Mouse (Mus musculus): Measurements from ENCODE around the gene N4bp1. TPM values are rescaled to one million over a fixed set of nuclear protein-coding genes. Genes with fewer than 3 reads are reported as not detected.

Gene N4bp1
- polyA plus RNA-seq, 1 experiment = 6.7 TPM

DNA sequence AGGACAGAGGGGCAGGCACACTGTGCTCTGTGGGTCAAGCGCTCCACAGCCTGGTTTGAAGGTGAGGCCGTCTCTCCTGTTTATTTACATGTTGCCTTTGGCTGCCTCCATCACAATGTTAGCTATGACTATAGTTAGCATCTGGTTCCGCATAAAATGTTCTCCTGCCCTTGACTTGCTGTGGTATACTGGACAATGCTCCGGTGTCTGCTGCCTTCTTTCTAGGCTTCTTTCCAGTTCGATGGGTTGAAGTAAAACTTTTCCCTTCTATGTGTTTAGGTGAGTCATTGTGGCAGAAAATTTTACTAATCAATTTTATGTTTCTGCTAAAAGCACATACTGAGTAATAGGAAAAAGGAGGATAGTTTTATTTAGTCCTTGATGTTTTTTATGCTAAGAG is 37.1 kb upstream of the N4bp1 start:
- no peaks in the 10 kb centered on the region for H3K36me3 ChIP-seq (ENCODE audit: control insufficient read depth, insufficient read depth, low read length)
- no peak overlapping the region for H3K4me3 ChIP-seq (ENCODE audit: control insufficient read depth, low read depth, low read length)
- H3K4me1 ChIP-seq (ENCODE audit: control insufficient read depth, insufficient read depth, low read length) = no peaks in the 10 kb centered on the region; the same call in 1 of the 2 replicates
- no peaks in the 10 kb centered on the region for H3K27me3 ChIP-seq (ENCODE audit: control insufficient read depth, insufficient read depth, low read length)
- H3K27ac ChIP-seq (ENCODE audit: control insufficient read depth, insufficient read depth, low read depth, low read length) = no peak overlapping the region
- TF ChIP-seq POLR2A (IDR thresholded peaks at IDR 0.05; ENCODE audit: control insufficient read depth, low read depth, low read length) = no peak
- TF ChIP-seq CTCF (IDR thresholded peaks at IDR 0.05; ENCODE audit: control insufficient read depth, insufficient read depth, insufficient replicate concordance, low read depth, low read length) = no peak

DNA sequence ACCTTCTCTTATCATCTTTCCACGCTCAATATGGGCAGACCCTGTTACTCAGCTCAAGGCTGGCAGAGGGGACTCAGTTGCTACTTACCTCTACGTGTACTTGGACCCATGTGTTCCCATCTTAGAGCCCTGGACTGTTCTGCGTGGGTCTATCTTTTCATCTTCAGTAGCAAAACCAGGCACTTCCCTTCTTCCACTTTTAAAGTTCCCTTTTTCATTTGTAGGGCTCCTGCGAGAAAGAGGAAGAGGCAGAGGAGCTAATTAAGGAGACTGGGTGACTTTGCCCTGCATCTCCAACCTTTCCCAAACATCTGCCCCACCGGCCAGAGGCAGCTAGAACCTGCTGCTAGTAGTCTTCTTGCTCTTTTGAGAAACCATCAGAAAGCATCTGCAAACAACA is 35.9 kb upstream of the N4bp1 start:
- Histone ChIP-seq H3K27ac (ENCODE audit: control insufficient read depth, insufficient read depth, low read depth, low read length) (no peak overlapping the region), H3K4me1 (ENCODE audit: control insufficient read depth, insufficient read depth, low read length) (no peaks in the 10 kb centered on the region; the same call in 1 of the 2 replicates), H3K27me3 (ENCODE audit: control insufficient read depth, insufficient read depth, low read length) (no peaks in the 10 kb centered on the region), H3K4me3 (ENCODE audit: control insufficient read depth, low read depth, low read length) (no peak overlapping the region), H3K36me3 (ENCODE audit: control insufficient read depth, insufficient read depth, low read length) (no peaks in the 10 kb centered on the region)
- no peak for TF ChIP-seq CTCF (IDR thresholded peaks at IDR 0.05; ENCODE audit: control insufficient read depth, insufficient read depth, insufficient replicate concordance, low read depth, low read length)
- no peak for TF ChIP-seq POLR2A (IDR thresholded peaks at IDR 0.05; ENCODE audit: control insufficient read depth, low read depth, low read length)

DNA sequence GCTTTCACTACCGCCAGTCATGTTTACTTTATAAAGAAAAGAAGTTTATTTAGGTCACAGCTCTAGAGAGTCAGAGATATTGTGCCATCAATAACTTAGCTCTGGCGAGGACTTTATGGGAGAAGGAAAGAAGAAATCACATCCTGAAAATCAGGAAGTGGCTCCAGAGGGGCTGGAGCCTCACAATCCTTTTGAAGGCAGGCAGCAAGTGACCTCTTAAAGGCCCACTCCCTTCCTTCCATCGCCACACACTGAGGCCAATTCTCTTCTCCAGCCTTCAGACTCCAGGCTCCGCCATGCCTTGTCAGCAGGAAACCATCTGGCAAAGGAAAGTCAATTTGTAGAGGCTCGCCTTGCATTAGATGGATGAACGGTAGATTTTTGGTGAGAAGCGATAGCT is 35.4 kb upstream of the N4bp1 start:
- Histone ChIP-seq H3K27me3 (ENCODE audit: control insufficient read depth, insufficient read depth, low read length) (no peaks in the 10 kb centered on the region), H3K27ac (ENCODE audit: control insufficient read depth, insufficient read depth, low read depth, low read length) (no peak overlapping the region), H3K4me1 (ENCODE audit: control insufficient read depth, insufficient read depth, low read length) (no peaks in the 10 kb centered on the region; the same call in 1 of the 2 replicates), H3K36me3 (ENCODE audit: control insufficient read depth, insufficient read depth, low read length) (no peaks in the 10 kb centered on the region), H3K4me3 (ENCODE audit: control insufficient read depth, low read depth, low read length) (no peak overlapping the region)
- TF ChIP-seq CTCF (IDR thresholded peaks at IDR 0.05; ENCODE audit: control insufficient read depth, insufficient read depth, insufficient replicate concordance, low read depth, low read length) = no peak
- TF ChIP-seq POLR2A (IDR thresholded peaks at IDR 0.05; ENCODE audit: control insufficient read depth, low read depth, low read length) = no peak

DNA sequence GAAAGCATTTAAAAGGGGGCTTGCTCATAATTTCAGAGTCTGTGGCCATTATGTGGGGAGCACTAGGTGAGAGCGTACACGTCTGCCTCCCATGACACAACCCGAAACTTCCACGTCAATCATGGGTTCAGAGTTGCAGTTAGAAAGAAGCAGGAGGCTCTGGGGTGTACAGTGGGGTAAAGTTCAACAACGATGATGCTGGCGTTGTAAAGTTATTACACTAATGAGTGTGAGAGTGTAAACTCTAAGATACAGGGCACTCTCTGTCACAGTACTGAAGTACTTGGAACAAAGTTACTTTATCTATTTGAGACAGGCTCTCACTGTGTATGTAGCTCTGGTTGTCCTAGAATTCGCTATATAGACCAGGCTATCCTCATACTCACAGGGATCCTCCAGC is 35.0 kb upstream of the N4bp1 start:
- no peaks in the 10 kb centered on the region for H3K36me3 ChIP-seq (ENCODE audit: control insufficient read depth, insufficient read depth, low read length)
- H3K27ac ChIP-seq (ENCODE audit: control insufficient read depth, insufficient read depth, low read depth, low read length) = no peak overlapping the region
- H3K4me1 ChIP-seq (ENCODE audit: control insufficient read depth, insufficient read depth, low read length) = no peaks in the 10 kb centered on the region; the same call in 1 of the 2 replicates
- no peaks in the 10 kb centered on the region for H3K27me3 ChIP-seq (ENCODE audit: control insufficient read depth, insufficient read depth, low read length)
- H3K4me3 ChIP-seq (ENCODE audit: control insufficient read depth, low read depth, low read length) = no peak overlapping the region
- TF ChIP-seq CTCF (IDR thresholded peaks at IDR 0.05; ENCODE audit: control insufficient read depth, insufficient read depth, insufficient replicate concordance, low read depth, low read length) (no peak), POLR2A (IDR thresholded peaks at IDR 0.05; ENCODE audit: control insufficient read depth, low read depth, low read length) (no peak)

DNA sequence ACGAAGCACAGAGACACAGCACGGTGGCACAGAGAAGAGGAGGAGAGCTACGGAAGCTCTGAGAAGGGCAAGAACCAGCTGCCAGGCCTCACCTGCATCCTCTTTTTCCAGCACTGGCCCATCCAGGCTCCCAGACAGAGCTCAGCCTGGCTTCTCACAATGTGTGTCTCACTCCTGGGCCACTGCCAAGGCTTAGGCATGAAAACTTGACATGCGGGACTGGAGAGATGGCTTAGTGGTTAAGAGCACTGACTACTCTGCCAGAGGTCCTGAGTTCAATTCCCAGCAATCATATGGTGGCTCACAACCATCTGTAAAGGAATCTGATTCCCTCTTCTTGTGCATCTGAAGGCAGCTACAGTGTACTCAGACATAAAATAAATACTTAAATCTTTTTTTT is 34.2 kb upstream of the N4bp1 start:
- H3K27ac ChIP-seq (ENCODE audit: control insufficient read depth, insufficient read depth, low read depth, low read length) = no peak overlapping the region
- H3K4me1 ChIP-seq (ENCODE audit: control insufficient read depth, insufficient read depth, low read length) = no peaks in the 10 kb centered on the region; the same call in 1 of the 2 replicates
- H3K36me3 ChIP-seq (ENCODE audit: control insufficient read depth, insufficient read depth, low read length) = no peaks in the 10 kb centered on the region
- H3K4me3 ChIP-seq (ENCODE audit: control insufficient read depth, low read depth, low read length) = no peak overlapping the region
- TF ChIP-seq CTCF (IDR thresholded peaks at IDR 0.05; ENCODE audit: control insufficient read depth, insufficient read depth, insufficient replicate concordance, low read depth, low read length) (no peak), POLR2A (IDR thresholded peaks at IDR 0.05; ENCODE audit: control insufficient read depth, low read depth, low read length) (no peak)
- no peaks in the 10 kb centered on the region for H3K27me3 ChIP-seq (ENCODE audit: control insufficient read depth, insufficient read depth, low read length)

DNA sequence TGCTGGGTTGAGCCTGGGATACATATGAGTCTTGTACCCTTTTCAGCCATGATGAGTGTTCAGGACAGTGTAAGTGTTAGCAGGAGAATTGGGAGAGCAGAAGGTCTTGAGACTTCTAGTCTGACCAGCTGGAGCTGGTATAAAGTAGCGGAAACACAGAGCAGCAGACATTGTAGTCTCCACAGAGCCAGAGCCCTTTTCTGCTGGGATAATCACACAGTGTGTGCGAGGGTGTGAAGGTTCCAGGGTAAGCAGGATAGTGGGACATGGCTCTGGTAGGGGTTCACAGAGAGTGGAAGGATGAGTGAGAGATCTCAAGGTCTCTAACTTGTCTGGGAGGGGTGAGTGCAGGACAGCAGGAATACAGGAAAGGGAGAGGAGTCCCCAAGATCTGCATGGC is 33.0 kb upstream of the N4bp1 start:
- Histone ChIP-seq H3K27me3 (ENCODE audit: control insufficient read depth, insufficient read depth, low read length) (no peaks in the 10 kb centered on the region), H3K4me1 (ENCODE audit: control insufficient read depth, insufficient read depth, low read length) (no peaks in the 10 kb centered on the region; the same call in 1 of the 2 replicates), H3K4me3 (ENCODE audit: control insufficient read depth, low read depth, low read length) (no peak overlapping the region), H3K27ac (ENCODE audit: control insufficient read depth, insufficient read depth, low read depth, low read length) (no peak overlapping the region), H3K36me3 (ENCODE audit: control insufficient read depth, insufficient read depth, low read length) (no peaks in the 10 kb centered on the region)
- TF ChIP-seq CTCF (IDR thresholded peaks at IDR 0.05; ENCODE audit: control insufficient read depth, insufficient read depth, insufficient replicate concordance, low read depth, low read length) (no peak), POLR2A (IDR thresholded peaks at IDR 0.05; ENCODE audit: control insufficient read depth, low read depth, low read length) (no peak)

DNA sequence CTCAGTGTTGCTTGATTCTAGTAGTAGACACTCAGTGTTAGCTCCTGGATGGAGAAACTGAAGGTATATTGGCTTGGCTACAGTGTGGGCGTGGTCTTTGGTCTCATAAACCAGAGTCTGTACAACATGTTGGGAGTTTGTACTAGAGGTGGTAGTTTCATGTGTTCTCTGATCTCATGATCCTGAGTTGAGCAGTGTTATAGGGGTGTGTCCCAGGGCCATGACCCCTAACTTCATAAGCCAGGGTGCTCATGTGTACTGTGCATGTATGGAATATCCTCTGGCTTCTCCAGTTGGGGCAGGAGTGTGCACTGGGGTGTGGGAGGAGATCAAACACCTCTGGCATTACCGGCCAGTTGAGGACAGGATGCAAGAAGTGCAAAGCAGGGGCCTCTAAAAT is 32.6 kb upstream of the N4bp1 start:
- Histone ChIP-seq H3K36me3 (ENCODE audit: control insufficient read depth, insufficient read depth, low read length) (no peaks in the 10 kb centered on the region), H3K27ac (ENCODE audit: control insufficient read depth, insufficient read depth, low read depth, low read length) (no peak overlapping the region), H3K27me3 (ENCODE audit: control insufficient read depth, insufficient read depth, low read length) (no peaks in the 10 kb centered on the region), H3K4me1 (ENCODE audit: control insufficient read depth, insufficient read depth, low read length) (no peaks in the 10 kb centered on the region), H3K4me3 (ENCODE audit: control insufficient read depth, low read depth, low read length) (no peak overlapping the region)
- no peak for TF ChIP-seq POLR2A (IDR thresholded peaks at IDR 0.05; ENCODE audit: control insufficient read depth, low read depth, low read length)

DNA sequence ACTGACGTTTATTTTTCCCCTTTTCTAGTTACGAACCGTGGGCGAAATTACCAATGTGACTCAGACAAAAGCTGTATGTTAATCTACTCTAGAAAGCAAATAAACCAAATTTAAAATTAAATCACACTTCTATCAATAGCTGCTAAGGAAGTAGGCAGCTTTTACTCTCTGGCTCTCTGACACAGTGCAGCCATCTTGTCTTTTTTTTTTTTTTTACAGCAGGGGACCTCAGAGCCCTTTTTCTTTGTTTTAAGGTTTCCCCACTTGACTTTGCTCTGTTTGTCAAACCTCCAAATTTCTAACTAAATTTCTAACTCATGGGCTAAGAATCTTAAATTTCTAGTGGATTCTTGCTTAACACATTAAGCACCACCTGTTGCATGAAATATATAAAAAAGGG is 31.3 kb upstream of the N4bp1 start:
- TF ChIP-seq CTCF (IDR thresholded peaks at IDR 0.05; ENCODE audit: control insufficient read depth, insufficient read depth, insufficient replicate concordance, low read depth, low read length) (no peak), POLR2A (IDR thresholded peaks at IDR 0.05; ENCODE audit: control insufficient read depth, low read depth, low read length) (no peak)

More for the DNA sequence above, 31.3 kb upstream of the N4bp1 start:
- Histone ChIP-seq H3K27me3 (ENCODE audit: control insufficient read depth, insufficient read depth, low read length) (no peaks in the 10 kb centered on the region), H3K36me3 (ENCODE audit: control insufficient read depth, insufficient read depth, low read length) (no peaks in the 10 kb centered on the region), H3K27ac (ENCODE audit: control insufficient read depth, insufficient read depth, low read depth, low read length) (no peak overlapping the region), H3K4me1 (ENCODE audit: control insufficient read depth, insufficient read depth, low read length) (no peaks in the 10 kb centered on the region), H3K4me3 (ENCODE audit: control insufficient read depth, low read depth, low read length) (no peak overlapping the region)
